Mouse (Mus musculus): ENCODE results near the gene Mpp5.

DNA sequence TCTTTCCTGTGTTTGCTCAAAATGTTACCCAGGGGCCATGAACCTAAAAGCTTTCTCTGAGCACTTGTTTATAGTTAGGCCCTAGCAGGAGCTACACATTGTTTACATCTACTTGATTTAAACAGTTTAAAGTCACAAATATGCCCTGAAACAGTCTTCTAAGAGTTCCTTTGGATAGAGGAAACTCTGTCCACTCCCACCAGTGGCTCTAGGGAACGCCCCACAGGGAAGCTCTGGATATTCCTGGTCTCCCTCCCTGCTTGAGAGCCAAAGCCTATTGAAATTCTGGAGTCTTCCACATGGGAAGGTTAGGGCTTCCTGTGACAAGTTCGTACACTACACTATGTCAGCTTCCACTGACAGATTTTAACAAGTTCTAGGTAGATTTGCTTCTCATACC, 9.1 kb upstream of the Mpp5 start:
- TF ChIP-seq CTCF (IDR thresholded peaks at IDR 0.05) (no peak), EP300 (IDR thresholded peaks at IDR 0.05) (no peak)

Measured in lung, postnatal 0 days (tissue).